Mouse (Mus musculus) lung, postnatal 25 days (tissue): ENCODE measurements around the gene Dlg4.

ENCODE experiments used
- DNase-seq: peaks from one replicate; pipeline ENCODE4 v3.0.0; 2022; ENCODE audit warnings: low spot score

Gene Dlg4

DNA sequence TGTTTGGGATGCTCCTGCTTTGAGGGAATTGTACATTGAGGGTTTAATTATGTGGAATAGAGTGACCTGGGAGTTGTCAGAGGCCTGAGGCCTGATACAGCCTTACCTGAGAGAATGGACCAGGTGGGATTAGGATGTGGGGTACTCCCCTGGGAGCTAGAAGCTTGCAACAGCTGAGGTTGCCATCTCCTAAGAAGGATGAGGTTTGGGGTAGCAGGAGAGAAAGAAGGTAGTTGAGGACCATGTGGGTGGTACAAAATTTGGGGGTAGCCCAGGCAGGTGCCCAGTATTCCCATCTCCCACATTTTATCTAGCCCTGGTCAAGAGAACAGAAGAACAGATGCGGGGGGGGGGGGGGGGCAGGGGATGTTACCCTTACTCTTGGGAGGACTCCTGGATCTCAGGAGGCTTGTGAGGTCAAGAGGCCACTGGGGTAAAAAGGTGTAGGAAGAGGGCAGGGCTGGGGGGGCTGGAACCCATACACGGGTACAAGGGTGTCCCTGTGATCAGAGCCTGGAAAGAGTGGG lies 2.8 kb downstream of the Dlg4 start:
- no peak for DNase-seq

DNA sequence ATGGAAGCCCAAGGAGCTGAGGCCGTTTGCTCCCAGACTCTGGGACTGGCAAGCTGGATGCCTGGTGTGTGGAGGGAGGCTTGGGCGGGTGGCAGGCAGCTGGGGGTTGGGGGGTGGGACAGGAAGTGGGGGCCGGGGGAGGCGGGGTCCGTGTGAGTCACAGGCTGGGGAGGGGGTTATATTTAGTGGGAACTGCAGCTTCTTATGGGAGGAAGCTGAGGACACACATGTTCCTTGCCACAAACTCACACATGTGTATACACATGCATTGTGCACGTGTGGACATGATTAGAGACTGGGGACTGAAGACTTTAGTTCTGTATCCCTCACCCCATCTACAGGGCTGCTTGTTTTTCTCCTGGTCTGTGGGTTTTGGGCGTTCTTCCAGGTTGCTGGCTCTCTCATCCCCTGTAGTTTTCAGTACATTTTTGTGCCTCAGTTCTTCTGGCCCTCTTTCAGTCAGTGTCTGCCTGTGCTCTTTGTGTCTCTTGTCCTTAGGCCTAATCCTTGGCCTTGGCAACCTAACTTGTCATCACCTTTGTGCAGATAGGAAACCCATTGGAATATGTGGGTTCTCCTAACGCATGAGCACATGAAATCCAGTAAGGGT lies 3.4 kb downstream of the Dlg4 start:
- no peak for DNase-seq

DNA sequence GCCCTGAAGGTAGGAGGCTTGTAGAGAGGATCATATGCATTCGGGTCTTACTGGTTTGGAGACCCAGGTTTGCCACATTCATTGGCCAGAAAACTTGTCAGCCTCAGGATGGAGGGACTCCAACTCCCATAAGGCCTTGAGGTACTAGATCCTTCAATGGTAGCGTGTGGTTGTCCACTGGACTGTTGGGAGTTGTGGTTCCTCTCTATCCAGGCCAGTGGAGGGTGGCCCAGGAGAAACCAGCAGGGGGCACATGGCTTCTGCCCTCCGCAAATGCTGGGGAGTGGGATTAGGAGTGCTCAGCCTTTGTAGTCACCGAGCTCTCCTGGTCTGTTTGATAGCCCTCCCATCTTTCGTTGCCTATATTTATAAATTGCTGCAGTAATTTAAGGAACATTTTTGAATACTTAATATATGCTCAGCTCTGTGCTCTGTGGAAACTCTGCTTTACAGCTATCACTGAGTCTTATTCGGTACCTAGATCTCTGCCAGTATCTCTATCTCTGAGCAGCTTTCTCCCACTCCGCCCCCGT lies 4.1 kb downstream of the Dlg4 start:
- peak; percentile 87 for DNase-seq

DNA sequence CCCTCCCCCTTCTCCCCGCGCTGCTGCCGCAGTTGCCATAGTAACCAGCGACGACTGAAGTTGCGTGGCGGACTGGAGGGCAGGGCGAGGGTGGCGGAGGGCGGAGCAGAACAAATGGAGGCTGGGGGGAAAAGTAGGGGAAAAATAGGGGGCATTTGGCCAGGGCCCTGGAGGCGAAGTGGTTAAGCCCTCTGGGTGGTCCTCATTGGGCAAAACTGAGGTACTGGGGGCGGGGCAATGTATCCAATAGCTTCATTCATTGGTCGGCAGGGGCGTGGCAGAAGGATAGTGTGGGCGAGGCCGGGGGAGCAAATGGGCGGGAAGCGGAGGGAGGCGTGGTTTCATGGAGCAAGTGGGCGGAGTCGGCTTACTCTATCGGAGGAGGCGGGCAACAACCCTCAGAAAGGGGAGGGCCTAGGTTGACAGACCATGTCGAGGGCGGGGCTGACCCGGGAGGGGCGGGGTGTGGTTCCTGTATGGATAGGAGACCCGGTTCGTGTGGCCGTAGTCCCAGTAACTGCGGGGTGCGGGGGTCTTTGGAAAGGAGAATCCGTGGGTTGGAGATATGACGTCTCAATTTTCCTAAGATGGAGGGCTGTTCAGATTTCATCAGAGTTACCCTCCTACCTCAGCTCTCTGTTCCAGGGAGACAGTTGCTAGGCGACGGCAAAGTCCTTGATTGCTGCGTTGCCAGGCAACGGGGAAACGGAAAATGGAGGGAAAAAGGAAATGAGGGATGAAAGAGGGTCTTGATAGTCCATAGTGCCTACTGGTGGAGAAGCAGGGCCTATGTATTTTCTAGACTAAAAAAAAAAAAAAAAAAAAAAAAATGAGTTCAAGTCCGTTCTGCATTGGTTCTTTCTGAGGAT lies 4.8 kb downstream of the Dlg4 start:
- peak; percentile 96 for DNase-seq

DNA sequence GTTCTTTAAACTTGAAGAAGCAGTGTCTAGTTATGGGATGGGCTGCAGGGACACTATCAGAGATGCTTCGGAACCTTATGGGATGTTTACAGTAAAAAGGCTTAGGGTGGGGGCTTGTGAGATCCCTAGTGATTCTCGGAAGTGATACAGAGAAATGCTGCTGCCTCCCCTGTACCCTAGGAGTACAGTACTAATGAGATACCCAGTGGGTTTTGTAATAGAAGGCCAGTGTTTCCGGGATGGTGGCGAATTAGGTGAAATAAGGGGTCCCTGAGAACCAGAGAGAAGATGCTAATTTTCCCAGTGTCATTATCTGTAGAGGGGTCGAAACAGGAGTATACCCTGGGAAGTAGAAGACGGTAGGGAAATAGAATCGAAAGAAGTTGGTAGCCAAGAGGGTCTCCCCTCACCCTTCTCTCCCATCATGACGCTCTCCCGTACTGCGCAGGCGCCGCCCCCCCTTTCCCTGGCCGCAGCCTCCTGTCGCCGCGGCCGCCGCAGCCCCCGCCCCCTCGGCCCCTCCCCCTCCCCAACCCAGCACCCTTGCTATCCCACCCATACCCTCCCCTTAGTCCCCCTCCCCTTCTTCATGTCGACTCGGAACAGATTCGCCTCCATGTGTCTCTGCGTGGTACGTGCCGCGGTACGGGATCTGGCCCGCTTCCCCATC lies 6.9 kb downstream of the Dlg4 start:
- DNase-seq, result no peak

DNA sequence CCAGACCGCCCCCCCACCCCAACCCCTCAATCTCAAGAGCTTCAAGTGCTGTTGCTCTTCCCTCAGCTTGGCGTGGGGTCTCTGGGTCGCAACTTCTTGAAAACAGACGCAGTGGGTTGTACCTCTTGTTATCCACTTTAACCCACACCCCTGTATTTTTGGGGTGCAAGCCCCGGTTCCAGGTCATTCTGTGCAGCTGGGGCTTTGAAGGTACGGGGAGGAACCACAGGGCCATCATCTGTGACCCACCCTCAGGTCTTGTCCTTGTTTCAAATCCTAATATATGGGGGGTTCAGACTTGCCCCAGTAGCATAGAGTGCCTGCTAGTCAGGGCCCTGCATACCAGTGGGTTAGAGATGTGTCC lies 7.4 kb downstream of the Dlg4 start:
- no peak for DNase-seq

DNA sequence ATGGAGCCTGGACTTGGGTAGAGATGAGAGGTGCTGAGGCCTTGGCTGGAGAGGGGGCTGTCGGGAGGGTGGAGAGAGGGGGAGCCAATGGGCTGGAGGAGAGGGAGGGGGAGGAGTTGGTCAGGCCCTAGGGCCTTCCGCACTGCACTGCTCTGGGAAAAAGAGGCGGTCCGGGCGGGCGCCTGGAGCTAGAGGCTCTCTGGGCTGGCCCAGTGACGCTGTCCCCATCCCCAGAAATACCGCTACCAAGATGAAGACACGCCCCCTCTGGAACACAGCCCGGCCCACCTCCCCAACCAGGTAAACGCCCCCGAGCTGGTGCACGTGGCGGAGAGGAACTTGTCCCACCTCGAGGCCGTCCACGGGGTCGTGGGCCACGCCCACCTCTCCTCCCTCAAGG lies 9.9 kb downstream of the Dlg4 start:
- no peak for DNase-seq

DNA sequence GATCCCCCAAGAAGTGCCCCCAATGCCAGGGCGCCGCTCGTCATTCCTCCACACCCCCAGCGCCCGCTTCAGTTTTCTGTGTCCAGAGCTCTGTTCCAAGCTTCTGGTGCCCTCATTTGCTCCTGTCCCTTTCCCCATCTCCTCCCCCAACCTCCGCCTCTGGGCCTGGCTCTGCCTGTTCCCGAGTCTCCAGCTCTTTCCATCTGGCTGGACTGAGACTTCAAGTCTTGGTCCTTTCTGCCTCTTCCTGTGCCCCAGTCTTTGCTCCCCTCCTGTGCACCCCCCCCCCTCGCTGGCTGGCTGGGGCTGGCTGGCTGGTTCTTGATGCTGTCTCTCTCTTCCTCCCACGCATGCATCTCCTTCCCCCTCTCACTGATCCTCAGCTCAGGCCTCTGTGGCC lies 10.7 kb downstream of the Dlg4 start:
- DNase-seq, result no peak

DNA sequence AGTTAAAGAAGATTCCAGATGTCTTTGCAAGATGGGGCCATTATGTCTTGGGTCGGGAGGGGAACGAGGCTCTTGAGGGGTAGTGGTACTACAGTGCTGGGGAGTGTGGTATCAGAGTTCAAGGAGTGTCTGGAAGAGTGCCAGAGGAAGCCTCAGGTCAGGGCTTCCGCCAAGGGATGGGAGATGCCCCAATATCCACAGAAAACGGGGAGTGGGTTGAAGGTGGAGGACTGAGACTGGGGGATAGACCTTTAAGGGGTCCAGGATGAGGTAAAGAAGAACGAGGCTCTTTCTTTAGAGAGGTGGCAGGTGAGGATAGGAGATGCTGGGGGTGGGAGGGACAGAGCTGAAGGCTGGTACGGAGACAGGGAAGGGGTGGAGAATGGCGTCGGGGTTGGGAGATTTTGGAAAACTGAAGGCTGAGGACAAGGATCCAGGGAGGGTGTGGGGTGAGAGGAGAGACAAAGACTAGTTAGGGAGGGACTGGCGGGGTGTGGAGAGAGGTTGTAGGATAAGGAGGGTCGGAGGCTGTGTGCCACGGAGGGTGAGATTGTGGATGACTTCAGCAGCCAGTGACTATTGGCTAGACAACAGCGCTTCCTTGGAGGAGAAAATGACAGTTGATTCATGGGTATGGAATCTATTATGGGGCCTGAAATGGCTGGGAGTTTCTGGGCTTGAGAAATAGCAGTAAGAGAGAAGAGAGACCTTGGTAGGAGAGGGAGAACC lies 11.8 kb downstream of the Dlg4 start:
- DNase-seq, result no peak

DNA sequence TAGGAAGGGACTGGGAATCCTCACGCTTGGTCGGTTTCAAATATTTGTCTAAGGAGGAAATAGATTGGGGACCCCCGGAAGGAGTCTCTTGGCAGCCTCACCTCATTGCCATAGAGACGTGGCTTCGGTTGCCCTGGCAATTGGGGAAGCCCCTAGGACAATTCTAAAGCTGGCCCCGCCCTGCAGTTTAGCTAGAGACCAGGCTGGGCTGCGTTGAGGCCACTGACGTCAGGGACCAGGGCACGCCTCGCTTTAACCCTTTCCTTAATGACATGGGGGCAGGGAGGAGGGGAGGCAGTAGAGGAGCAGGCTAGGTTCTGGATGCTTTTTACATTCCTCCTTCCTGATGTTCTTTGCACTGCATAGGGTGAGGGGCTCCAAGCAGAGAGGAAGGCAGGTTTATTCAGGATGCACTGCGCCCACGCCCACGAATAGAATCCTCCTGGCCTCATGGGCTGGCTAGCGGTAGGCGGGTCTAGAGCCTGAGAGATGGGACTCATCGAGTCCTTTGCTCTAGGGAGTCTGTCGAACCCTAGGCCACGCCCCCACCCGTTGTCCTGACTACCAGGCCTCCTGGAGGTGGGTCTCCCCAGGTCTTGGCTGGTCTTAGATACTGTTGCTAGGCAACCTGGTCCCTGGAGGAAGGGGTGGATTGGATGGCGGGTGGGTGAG lies 12.5 kb downstream of the Dlg4 start:
- DNase-seq, result peak; percentile 57

DNA sequence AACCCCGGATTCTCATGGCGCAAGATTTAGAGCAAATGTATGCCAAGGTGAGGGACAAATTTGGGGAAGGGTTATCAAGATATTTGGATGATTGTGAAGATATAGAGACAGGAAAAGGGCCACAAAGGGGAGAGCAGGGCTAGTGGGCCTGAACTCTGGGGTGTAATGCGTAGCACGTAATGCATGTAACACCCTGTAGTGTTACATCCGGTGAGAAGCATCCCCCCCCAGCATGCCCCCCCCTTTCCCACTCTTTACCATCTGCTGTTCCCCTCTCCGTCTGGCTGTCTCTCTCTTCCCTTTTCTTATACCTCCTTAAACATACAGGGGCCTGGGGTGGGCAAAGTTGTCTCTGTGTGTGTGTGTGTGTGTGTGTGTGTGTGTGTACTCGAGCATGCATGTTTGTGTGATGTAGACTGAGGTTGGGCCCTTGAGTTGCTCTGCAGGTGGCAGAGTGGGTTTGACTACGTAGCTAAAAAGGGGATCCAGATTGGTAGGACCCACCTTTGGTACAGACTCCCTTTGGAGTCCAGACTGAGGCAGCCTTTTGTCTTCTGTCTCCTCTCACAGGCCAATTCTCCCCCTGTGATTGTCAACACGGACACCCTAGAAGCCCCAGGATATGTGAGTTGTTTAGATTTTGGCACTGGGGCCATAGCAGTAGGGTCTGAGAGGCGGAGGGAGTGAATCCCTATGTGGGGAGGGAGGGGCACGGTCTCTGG lies 13.2 kb downstream of the Dlg4 start:
- DNase-seq, result no peak

DNA sequence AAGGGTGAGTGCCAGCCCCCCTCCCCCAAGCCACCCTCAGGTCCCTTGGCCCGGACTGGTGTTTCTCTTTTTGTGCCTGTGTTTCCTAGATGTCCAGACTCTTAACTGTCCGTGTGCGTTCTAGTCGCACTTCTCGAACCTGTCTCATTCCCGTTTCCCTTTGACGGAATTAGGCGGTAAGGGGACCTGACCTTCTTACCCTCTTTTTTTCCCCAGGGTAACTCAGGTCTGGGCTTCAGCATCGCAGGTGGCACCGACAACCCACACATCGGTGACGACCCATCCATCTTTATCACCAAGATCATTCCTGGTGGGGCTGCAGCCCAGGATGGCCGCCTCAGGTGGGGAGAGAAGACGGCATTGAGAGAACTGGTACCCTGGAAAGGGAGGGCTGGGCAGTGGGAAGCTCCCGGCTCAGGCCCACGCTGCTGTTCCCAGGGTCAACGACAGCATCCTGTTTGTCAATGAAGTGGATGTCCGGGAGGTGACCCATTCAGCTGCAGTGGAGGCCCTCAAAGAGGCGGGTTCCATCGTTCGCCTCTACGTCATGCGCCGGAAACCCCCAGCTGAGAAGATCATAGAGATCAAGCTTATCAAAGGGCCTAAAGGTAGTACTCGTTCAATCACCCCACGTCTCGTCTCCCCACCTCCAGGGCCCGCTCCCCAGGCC lies 14.0 kb downstream of the Dlg4 start:
- no peak for DNase-seq

DNA sequence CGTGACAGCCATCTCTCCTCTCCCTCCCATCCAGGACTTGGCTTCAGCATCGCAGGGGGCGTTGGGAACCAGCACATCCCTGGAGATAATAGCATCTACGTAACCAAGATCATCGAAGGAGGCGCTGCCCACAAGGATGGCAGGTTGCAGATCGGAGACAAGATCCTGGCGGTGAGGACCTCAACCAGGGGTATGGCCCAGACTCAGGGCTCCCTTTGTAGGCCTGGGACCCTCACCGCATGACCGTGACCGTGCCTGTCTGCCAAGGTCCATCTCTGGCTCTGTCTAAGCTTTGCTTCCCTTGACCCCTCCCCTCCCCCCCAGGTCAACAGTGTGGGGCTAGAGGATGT lies 14.6 kb downstream of the Dlg4 start:
- no peak for DNase-seq

DNA sequence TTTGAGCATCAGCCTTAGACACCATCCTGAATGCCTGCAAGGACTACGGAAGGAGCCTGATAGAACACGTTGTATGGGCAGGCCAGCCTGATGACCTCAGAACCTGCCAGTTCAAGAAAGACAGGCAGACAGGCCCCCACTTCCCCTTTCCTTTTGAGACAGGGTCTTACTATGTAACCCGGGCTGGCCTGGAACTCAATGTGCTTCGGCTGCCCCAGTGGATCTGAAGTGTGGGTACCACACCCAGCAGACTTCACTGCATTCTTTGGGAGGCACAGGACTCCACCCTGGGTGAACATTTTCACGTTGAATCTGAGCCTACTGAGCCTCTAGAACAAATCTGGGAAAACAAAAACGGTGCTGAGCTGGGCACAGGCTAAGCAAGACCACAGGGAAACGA lies 21.4 kb downstream of the Dlg4 start:
- no peak for DNase-seq

DNA sequence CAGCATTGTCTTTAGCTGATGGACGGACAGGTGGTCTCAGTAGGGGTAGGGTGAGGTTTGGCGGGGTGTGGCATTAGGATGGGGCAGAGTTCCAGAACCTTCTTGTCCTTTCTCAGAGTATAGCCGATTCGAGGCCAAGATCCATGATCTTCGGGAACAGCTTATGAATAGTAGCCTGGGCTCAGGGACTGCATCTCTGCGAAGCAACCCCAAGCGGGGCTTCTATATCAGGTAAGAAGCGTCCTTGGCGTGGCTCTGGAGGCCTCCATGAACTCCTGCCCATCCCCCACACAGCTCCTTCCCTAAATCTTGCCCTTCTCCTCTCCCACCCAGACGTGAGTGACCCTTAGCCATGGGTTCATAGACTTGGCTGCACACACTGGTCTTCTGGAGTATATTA lies 22.9 kb downstream of the Dlg4 start:
- no peak for DNase-seq

DNA sequence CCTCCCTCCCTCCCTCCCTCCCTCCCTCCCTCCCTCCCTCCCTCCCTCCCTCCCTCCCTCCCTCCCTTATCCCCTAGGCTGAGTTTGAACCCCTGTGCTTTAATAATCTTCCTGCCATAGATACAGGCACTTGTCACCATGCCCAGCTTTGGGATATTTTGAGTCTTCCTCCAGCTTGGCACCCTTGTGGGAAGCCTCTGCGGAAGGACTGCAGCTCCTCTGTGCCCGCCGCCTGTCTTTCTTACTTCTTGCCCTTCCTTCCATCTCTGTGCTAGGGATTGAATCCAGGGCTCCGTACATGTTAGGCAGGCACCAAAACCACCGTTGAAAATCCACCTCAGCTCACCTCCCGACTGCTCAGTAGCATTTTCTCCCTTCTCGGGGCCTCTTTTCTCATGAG lies 23.4 kb downstream of the Dlg4 start:
- DNase-seq, result no peak

DNA sequence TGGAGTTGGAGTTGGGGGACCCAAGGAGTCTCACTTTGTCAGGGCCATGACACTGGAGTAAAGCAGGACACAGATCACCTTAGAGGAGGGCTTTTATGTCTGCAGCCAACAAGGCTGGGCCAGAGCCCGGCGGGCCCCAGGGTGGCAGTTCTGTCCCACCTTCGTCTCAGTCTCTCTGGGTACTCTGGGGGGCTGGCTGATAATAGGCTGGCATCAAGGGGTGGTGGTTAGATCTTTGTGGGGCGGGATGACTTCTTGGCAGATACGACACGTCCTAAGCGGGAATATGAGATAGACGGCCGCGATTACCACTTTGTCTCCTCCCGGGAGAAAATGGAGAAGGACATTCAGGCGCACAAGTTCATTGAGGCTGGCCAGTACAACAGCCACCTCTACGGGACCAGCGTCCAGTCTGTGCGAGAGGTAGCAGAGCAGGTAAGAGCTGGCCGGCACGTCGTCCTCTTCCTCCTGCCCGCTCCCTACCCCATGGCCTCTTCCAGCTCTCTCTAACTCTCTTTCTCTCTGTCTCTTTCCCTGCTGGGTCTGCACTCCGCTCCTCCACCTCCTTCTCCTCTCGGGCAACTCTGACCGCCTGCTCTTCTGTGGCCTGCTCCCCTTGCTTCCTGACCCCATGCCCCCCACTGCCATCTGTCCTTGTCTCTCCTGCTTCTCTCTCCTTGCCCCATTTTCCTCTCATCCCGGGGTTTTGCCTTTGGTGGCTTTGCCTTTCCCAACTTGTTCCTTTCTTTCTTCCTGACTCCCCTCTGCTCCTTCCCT lies 25.8 kb downstream of the Dlg4 start:
- no peak for DNase-seq

DNA sequence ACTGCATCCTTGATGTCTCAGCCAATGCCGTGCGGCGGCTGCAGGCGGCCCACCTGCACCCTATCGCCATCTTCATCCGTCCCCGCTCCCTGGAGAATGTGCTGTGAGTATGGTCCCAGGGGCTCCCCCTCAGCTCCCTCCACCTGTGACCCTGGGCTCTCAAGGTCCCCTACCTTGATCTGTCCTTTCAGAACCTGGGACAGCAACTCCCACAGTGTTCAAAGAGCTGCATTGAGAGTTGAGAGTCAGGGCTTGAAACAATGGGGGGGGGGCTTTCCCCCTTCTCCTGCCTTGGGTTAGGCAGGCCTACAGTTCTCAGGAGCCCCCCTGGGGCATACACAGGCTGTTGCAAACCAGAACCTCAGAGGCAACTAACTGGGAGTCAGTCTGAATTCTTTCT lies 26.9 kb downstream of the Dlg4 start:
- no peak for DNase-seq

DNA sequence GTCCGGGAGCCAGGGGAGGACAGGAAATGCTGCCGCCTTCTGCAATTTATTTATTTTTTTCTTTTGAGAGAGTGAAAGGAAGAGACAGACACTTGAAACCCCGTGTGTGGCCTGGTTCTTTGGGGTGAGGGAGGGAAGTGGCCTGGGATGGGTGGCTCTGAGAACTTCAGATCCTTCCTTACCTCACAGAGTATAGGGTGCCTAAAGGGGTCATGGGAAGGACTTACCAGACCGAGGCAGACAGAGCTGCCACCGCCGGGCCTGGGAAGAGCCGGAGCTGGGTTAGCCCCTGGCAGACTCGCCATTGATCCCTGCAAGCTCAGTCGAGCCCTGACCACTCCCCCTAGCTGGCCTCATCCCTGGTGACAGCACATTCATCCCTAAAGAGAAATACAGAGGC lies 28.7 kb downstream of the Dlg4 start:
- DNase-seq, result no peak

DNA sequence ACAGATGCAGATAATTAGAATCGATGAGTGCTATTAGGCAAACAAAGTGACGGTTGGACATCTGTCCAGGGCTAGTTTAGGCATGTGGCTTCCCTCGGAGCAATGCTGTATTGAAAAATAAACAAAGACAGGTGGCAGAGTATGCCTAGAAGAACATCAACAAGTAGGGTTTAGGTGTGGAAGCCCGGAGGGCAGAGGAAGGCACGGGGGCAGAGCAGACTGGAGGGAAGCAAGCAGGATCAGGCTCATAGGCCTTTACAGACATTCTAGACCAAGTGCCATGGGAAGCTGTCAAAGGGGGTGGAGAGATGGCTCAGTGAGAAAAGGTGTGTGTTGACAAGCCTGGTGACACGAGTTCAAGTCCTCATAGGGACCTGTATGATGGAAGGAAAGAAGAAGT lies 32.6 kb downstream of the Dlg4 start:
- DNase-seq, result no peak
